Mouse (Mus musculus) forebrain, embryonic 11.5 days (tissue): ENCODE measurements at regions not wholly inside any gene's neighbourhood (a gene's known extent, or its start where the extent isn't known, plus 50 kb on each side); places are given as distances from the start of the nearest gene placed in this dataset.
"Not testable (repeated sequence)": the region's sequence is repeated elsewhere in the genome, so short reads cannot be mapped to it uniquely, and the experiment has no call there.

ENCODE experiments used
- ATAC-seq: fragments of 200-750 bp; cut with Nextera tagmentation; replicated peaks from 2 replicates; pipeline ENCODE4 v1.8.0; 2017; ENCODE audit warnings: moderate TSS enrichment; ENCODE audit not compliant: low FRiP score
- DNase-seq: peaks from one replicate; pipeline ENCODE4 v3.0.0-alpha.2; 2017; ENCODE audit warnings: low spot score
- H3K27ac ChIP-seq: fragments of 300-500 bp; sonication (generic); 2 replicates; pipeline ENCODE4 v1.5.1; 2014; ENCODE audit warnings: low read depth, low read length
- H3K27me3 ChIP-seq: fragments of 300-500 bp; sonication (generic); 2 replicates; pipeline ENCODE4 v1.6.1; 2014; ENCODE audit warnings: mild to moderate bottlenecking, low read length, mixed read lengths; ENCODE audit not compliant: control insufficient read depth, insufficient read depth
- H3K36me3 ChIP-seq: fragments of 300-500 bp; sonication (generic); 2 replicates; pipeline ENCODE4 v1.6.1; 2014; ENCODE audit warnings: mild to moderate bottlenecking, low read length, moderate library complexity, mixed read lengths; ENCODE audit not compliant: control insufficient read depth, insufficient read depth
- H3K4me1 ChIP-seq: fragments of 300-500 bp; sonication (generic); replicated peaks from 2 replicates; pipeline ENCODE4 v1.6.1; 2014; ENCODE audit warnings: low read length, mixed read lengths; ENCODE audit not compliant: control insufficient read depth, insufficient read depth
- H3K4me2 ChIP-seq: fragments of 300-500 bp; sonication (generic); 2 replicates; pipeline ENCODE4 v1.6.1; 2014; ENCODE audit warnings: low read depth, mild to moderate bottlenecking, low read length, moderate library complexity, mixed read lengths; ENCODE audit not compliant: severe bottlenecking
- H3K4me3 ChIP-seq: fragments of 300-500 bp; sonication (generic); 2 replicates; pipeline ENCODE4 v1.5.1; 2014; ENCODE audit warnings: low read depth, low read length
- H3K9ac ChIP-seq: fragments of 300-500 bp; sonication (generic); 2 replicates; pipeline ENCODE4 v1.6.1; 2014; ENCODE audit warnings: low read length
- H3K9me3 ChIP-seq: fragments of 300-500 bp; sonication (generic); 2 replicates; pipeline ENCODE4 v1.6.1; 2016; ENCODE audit warnings: low read length, mixed read lengths; ENCODE audit not compliant: control insufficient read depth
- WGBS: fragments of 180-500 bp; shearing (Covaris S2); extraction: QIAGEN DNeasy Blood & Tissue Kit; methylation state at CpG from one replicate; pipeline ENCODE4 v1.1.7; 2014; 5-methylcytosine and 5-hydroxymethylcytosine counted together

- not testable (repeated sequence) for H3K9me3 ChIP-seq, H3K4me2 ChIP-seq, H3K4me1 ChIP-seq, H3K9ac ChIP-seq, H3K36me3 ChIP-seq, DNase-seq, ATAC-seq, H3K4me3 ChIP-seq, H3K27ac ChIP-seq, H3K27me3 ChIP-seq
- whole genome bisulfite sequencing: 88% methylated on average over 7 of the region's 7 CpGs
These were observed 119.1 kb upstream of the Sox5 start for GRCm38 (mm10) chr6:144900858-144901257.

- no peaks in the 10 kb centered on the region for H3K4me1 ChIP-seq
- H3K36me3 ChIP-seq: no peaks in the 10 kb centered on the region
- H3K27ac ChIP-seq: no peak overlapping the region
- no peak overlapping the region for H3K4me3 ChIP-seq
- no peak for ATAC-seq
- no peaks in the 10 kb centered on the region for H3K27me3 ChIP-seq
- H3K9ac ChIP-seq: no peak overlapping the region
- 75% methylated on average over 3 of the region's 3 CpGs for WGBS
- H3K4me2 ChIP-seq: no peak overlapping the region
- no peaks in the 10 kb centered on the region for H3K9me3 ChIP-seq
- no peak for DNase-seq
These were observed 115.7 kb upstream of the Sox5 start for GRCm38 (mm10) chr6:144897526-144897925.

GRCm38 (mm10) chr6:144890914-144891313 lies 109.1 kb upstream of the Sox5 start:
- H3K9ac ChIP-seq: no peak overlapping the region
- ATAC-seq (no peak), DNase-seq (no peak)
- H3K9me3 ChIP-seq: no peaks in the 10 kb centered on the region
- no peak overlapping the region for H3K4me3 ChIP-seq
- H3K4me1 ChIP-seq: no peaks in the 10 kb centered on the region
- H3K27me3 ChIP-seq: no peaks in the 10 kb centered on the region
- no peaks in the 10 kb centered on the region for H3K36me3 ChIP-seq
- 82% methylated on average over 2 of the region's 2 CpGs for WGBS
- H3K4me2 ChIP-seq: no peak overlapping the region
- no peak overlapping the region for H3K27ac ChIP-seq

- H3K4me2 ChIP-seq: no peak overlapping the region
- no peak overlapping the region for H3K27ac ChIP-seq
- H3K9me3 ChIP-seq: no peaks in the 10 kb centered on the region
- no peaks in the 10 kb centered on the region for H3K4me1 ChIP-seq
- WGBS: 75% methylated on average over 8 of the region's 8 CpGs
- H3K36me3 ChIP-seq: no peaks in the 10 kb centered on the region
- no peak overlapping the region for H3K4me3 ChIP-seq
- DNase-seq (no peak), ATAC-seq (no peak)
- no peak overlapping the region for H3K9ac ChIP-seq
- no peaks in the 10 kb centered on the region for H3K27me3 ChIP-seq
These were observed 108.4 kb upstream of the Sox5 start for GRCm38 (mm10) chr6:144890166-144890565.

GRCm38 (mm10) chr6:144883117-144883516 lies 101.3 kb upstream of the Sox5 start:
- Histone ChIP-seq H3K36me3 (no peaks in the 10 kb centered on the region), H3K27me3 (no peaks in the 10 kb centered on the region), H3K9me3 (no peaks in the 10 kb centered on the region), H3K4me1 (no peaks in the 10 kb centered on the region), H3K4me3 (no peak overlapping the region), H3K4me2 (no peak overlapping the region), H3K9ac (no peak overlapping the region), H3K27ac (no peak overlapping the region)
- ATAC-seq (no peak), DNase-seq (no peak)
- WGBS: 63% methylated on average over 4 of the region's 4 CpGs

GRCm38 (mm10) chr6:144880098-144880497 lies 98.3 kb upstream of the Sox5 start:
- DNase-seq (no peak), ATAC-seq (no peak)
- H3K4me3 ChIP-seq: no peak overlapping the region
- no peak overlapping the region for H3K27ac ChIP-seq
- H3K9ac ChIP-seq: no peak overlapping the region
- no peaks in the 10 kb centered on the region for H3K27me3 ChIP-seq
- no peaks in the 10 kb centered on the region for H3K4me1 ChIP-seq
- no peaks in the 10 kb centered on the region for H3K36me3 ChIP-seq
- no peaks in the 10 kb centered on the region for H3K9me3 ChIP-seq
- WGBS: 81% methylated on average over 10 of the region's 10 CpGs
- no peak overlapping the region for H3K4me2 ChIP-seq

GRCm38 (mm10) chr6:144876758-144877157 lies 95.0 kb upstream of the Sox5 start:
- Histone ChIP-seq H3K4me1 (no peaks in the 10 kb centered on the region), H3K9me3 (no peaks in the 10 kb centered on the region), H3K27me3 (no peaks in the 10 kb centered on the region), H3K36me3 (no peaks in the 10 kb centered on the region), H3K9ac (no peak overlapping the region), H3K4me2 (no peak overlapping the region), H3K4me3 (no peak overlapping the region), H3K27ac (no peak overlapping the region)
- DNase-seq (peak; percentile 51), ATAC-seq (no peak; the same call in 1 of the 2 replicates)
- 50% methylated on average over 12 of the region's 12 CpGs for WGBS

- WGBS: 69% methylated on average over 9 of the region's 9 CpGs
These were observed 94.1 kb upstream of the Sox5 start for GRCm38 (mm10) chr6:144875862-144876261.

GRCm38 (mm10) chr6:144874251-144874650 lies 92.5 kb upstream of the Sox5 start:
- no peaks in the 10 kb centered on the region for H3K36me3 ChIP-seq
- DNase-seq (no peak), ATAC-seq (no peak)
- H3K4me1 ChIP-seq: no peaks in the 10 kb centered on the region
- H3K4me2 ChIP-seq: no peak overlapping the region
- H3K27ac ChIP-seq: no peak overlapping the region
- H3K4me3 ChIP-seq: no peak overlapping the region
- H3K27me3 ChIP-seq: no peaks in the 10 kb centered on the region
- H3K9me3 ChIP-seq: no peaks in the 10 kb centered on the region
- WGBS: 89% methylated on average over 5 of the region's 5 CpGs
- H3K9ac ChIP-seq: no peak overlapping the region

More at GRCm38 (mm10) chr6:144875862-144876261, 94.1 kb upstream of the Sox5 start:
- Histone ChIP-seq H3K9me3 (no peaks in the 10 kb centered on the region), H3K4me1 (no peaks in the 10 kb centered on the region), H3K27ac (no peak overlapping the region), H3K27me3 (no peaks in the 10 kb centered on the region), H3K4me2 (no peak overlapping the region), H3K4me3 (no peak overlapping the region), H3K36me3 (no peaks in the 10 kb centered on the region), H3K9ac (no peak overlapping the region)
- DNase-seq (no peak), ATAC-seq (no peak)
